Mouse (Mus musculus): ENCODE data around the gene Lrrc1. TPM values are rescaled to one million over a fixed set of nuclear protein-coding genes. Genes with fewer than 3 reads are reported as not detected.

The Lrrc1 gene
- polyA plus RNA-seq, 1 experiment from 2014 or later: 5.4 TPM

GRCm38 (mm10) chr9:77482281-77482680 is 62.4 kb downstream of the Lrrc1 start:
- peaks cover 14% of the 10 kb centered on the region for H3K4me1 ChIP-seq (ENCODE audit: control insufficient read depth, insufficient read depth, low read length)
- WGBS: 79% methylated on average over 5 of the region's 5 CpGs
- no peak for ATAC-seq

GRCm38 (mm10) chr9:77481380-77481779 is 63.3 kb downstream of the Lrrc1 start:
- peaks cover 14% of the 10 kb centered on the region for H3K4me1 ChIP-seq (ENCODE audit: control insufficient read depth, insufficient read depth, low read length)
- ATAC-seq: no peak
- no peaks in the 10 kb centered on the region for H3K27me3 ChIP-seq (ENCODE audit: control insufficient read depth, insufficient read depth, low read depth, low read length)
- no peak overlapping the region for H3K9ac ChIP-seq (ENCODE audit: low read depth, low read length)
- H3K9me3 ChIP-seq (replicated peaks; ENCODE audit: control insufficient read depth, low read length, poor library complexity, severe bottlenecking): no peaks in the 10 kb centered on the region
- H3K36me3 ChIP-seq (ENCODE audit: control insufficient read depth, insufficient read depth, low read length): no peaks in the 10 kb centered on the region
- WGBS: 57% methylated on average over 7 of the region's 7 CpGs
- H3K4me3 ChIP-seq (ENCODE audit: low read depth, low read length): no peak overlapping the region
- H3K4me2 ChIP-seq (ENCODE audit: low read length): no peak overlapping the region
- no peak overlapping the region for H3K27ac ChIP-seq (ENCODE audit: low read length)

More at GRCm38 (mm10) chr9:77482281-77482680, 62.4 kb downstream of the Lrrc1 start:
- H3K4me2 ChIP-seq (ENCODE audit: low read length): no peak overlapping the region
- no peak overlapping the region for H3K27ac ChIP-seq (ENCODE audit: low read length)
- H3K9me3 ChIP-seq (replicated peaks; ENCODE audit: control insufficient read depth, low read length, poor library complexity, severe bottlenecking): no peaks in the 10 kb centered on the region
- no peak overlapping the region for H3K9ac ChIP-seq (ENCODE audit: low read depth, low read length)
- H3K36me3 ChIP-seq (ENCODE audit: control insufficient read depth, insufficient read depth, low read length): no peaks in the 10 kb centered on the region
- no peaks in the 10 kb centered on the region; the same call in 1 of the 2 replicates for H3K27me3 ChIP-seq (ENCODE audit: control insufficient read depth, insufficient read depth, low read depth, low read length)
- no peak overlapping the region for H3K4me3 ChIP-seq (ENCODE audit: low read depth, low read length)

- Histone ChIP-seq H3K27ac (ENCODE audit: low read length) (no peak overlapping the region), H3K4me3 (ENCODE audit: low read depth, low read length) (no peak overlapping the region), H3K9me3 (replicated peaks; ENCODE audit: control insufficient read depth, low read length, poor library complexity, severe bottlenecking) (no peaks in the 10 kb centered on the region), H3K27me3 (ENCODE audit: control insufficient read depth, insufficient read depth, low read depth, low read length) (no peaks in the 10 kb centered on the region), H3K36me3 (ENCODE audit: control insufficient read depth, insufficient read depth, low read length) (no peaks in the 10 kb centered on the region), H3K4me2 (ENCODE audit: low read length) (no peak overlapping the region), H3K4me1 (ENCODE audit: control insufficient read depth, insufficient read depth, low read length) (peaks cover 14% of the 10 kb centered on the region), H3K9ac (ENCODE audit: low read depth, low read length) (no peak overlapping the region)
- whole genome bisulfite sequencing: 50% methylated on average over 9 of the region's 9 CpGs
- no peak; the same call in 1 of the 2 replicates for ATAC-seq
Measured at GRCm38 (mm10) chr9:77480574-77481319, 63.9 kb downstream of the Lrrc1 start.

- no peak overlapping the region for H3K4me3 ChIP-seq (ENCODE audit: low read depth, low read length)
- no peak for ATAC-seq
- H3K4me1 ChIP-seq (ENCODE audit: control insufficient read depth, insufficient read depth, low read length): peaks cover 14% of the 10 kb centered on the region
- no peak overlapping the region for H3K27ac ChIP-seq (ENCODE audit: low read length)
- no peaks in the 10 kb centered on the region for H3K9me3 ChIP-seq (replicated peaks; ENCODE audit: control insufficient read depth, low read length, poor library complexity, severe bottlenecking)
- no peak overlapping the region for H3K9ac ChIP-seq (ENCODE audit: low read depth, low read length)
- H3K36me3 ChIP-seq (ENCODE audit: control insufficient read depth, insufficient read depth, low read length): no peaks in the 10 kb centered on the region
- H3K4me2 ChIP-seq (ENCODE audit: low read length): no peak overlapping the region
- no peaks in the 10 kb centered on the region for H3K27me3 ChIP-seq (ENCODE audit: control insufficient read depth, insufficient read depth, low read depth, low read length)
- 40% methylated on average over 7 of the region's 7 CpGs for WGBS
Measured at GRCm38 (mm10) chr9:77480001-77480400, 64.7 kb downstream of the Lrrc1 start.

GRCm38 (mm10) chr9:77478166-77478920 is 66.3 kb downstream of the Lrrc1 start:
- no peak for ATAC-seq
- H3K4me3 ChIP-seq (ENCODE audit: low read depth, low read length): no peak overlapping the region
- 54% methylated on average over 10 of the region's 10 CpGs for WGBS
- no peaks in the 10 kb centered on the region for H3K9me3 ChIP-seq (replicated peaks; ENCODE audit: control insufficient read depth, low read length, poor library complexity, severe bottlenecking)
- H3K4me1 ChIP-seq (ENCODE audit: control insufficient read depth, insufficient read depth, low read length): peaks cover 14% of the 10 kb centered on the region
- H3K36me3 ChIP-seq (ENCODE audit: control insufficient read depth, insufficient read depth, low read length): 0 out of 2 replicates have a peak, but pooled peaks cover 3% of the 10 kb centered on the region
- no peak overlapping the region for H3K4me2 ChIP-seq (ENCODE audit: low read length)
- no peaks in the 10 kb centered on the region for H3K27me3 ChIP-seq (ENCODE audit: control insufficient read depth, insufficient read depth, low read depth, low read length)
- H3K27ac ChIP-seq (ENCODE audit: low read length): no peak overlapping the region
- H3K9ac ChIP-seq (ENCODE audit: low read depth, low read length): no peak overlapping the region

- no peak overlapping the region for H3K9ac ChIP-seq (ENCODE audit: low read depth, low read length)
- H3K4me1 ChIP-seq (ENCODE audit: control insufficient read depth, insufficient read depth, low read length): peaks cover 6% of the 10 kb centered on the region; the same call in 1 of the 2 replicates
- 0 out of 2 replicates have a peak, but pooled peaks cover 3% of the 10 kb centered on the region for H3K36me3 ChIP-seq (ENCODE audit: control insufficient read depth, insufficient read depth, low read length)
- no peak overlapping the region for H3K4me2 ChIP-seq (ENCODE audit: low read length)
- no peak for ATAC-seq
- no peaks in the 10 kb centered on the region for H3K27me3 ChIP-seq (ENCODE audit: control insufficient read depth, insufficient read depth, low read depth, low read length)
- H3K9me3 ChIP-seq (replicated peaks; ENCODE audit: control insufficient read depth, low read length, poor library complexity, severe bottlenecking): no peaks in the 10 kb centered on the region
- no peak overlapping the region for H3K4me3 ChIP-seq (ENCODE audit: low read depth, low read length)
- no peak overlapping the region for H3K27ac ChIP-seq (ENCODE audit: low read length)
- 83% methylated on average over 4 of the region's 4 CpGs for WGBS
Measured at GRCm38 (mm10) chr9:77474535-77474934, 70.1 kb downstream of the Lrrc1 start.

- 75% methylated on average over 8 of the region's 8 CpGs for WGBS
- 0 out of 2 replicates have a peak, but pooled peaks cover 2% of the 10 kb centered on the region for H3K4me1 ChIP-seq (ENCODE audit: control insufficient read depth, insufficient read depth, low read length)
- no peak for ATAC-seq
Measured at GRCm38 (mm10) chr9:77472557-77472956, 72.1 kb downstream of the Lrrc1 start.

GRCm38 (mm10) chr9:77471646-77472220 is 72.9 kb downstream of the Lrrc1 start:
- 80% methylated on average over 12 of the region's 12 CpGs for WGBS
- Histone ChIP-seq H3K36me3 (ENCODE audit: control insufficient read depth, insufficient read depth, low read length) (0 out of 2 replicates have a peak, but pooled peaks cover 3% of the 10 kb centered on the region), H3K9me3 (replicated peaks; ENCODE audit: control insufficient read depth, low read length, poor library complexity, severe bottlenecking) (no peaks in the 10 kb centered on the region), H3K9ac (ENCODE audit: low read depth, low read length) (no peak overlapping the region), H3K27me3 (ENCODE audit: control insufficient read depth, insufficient read depth, low read depth, low read length) (no peaks in the 10 kb centered on the region), H3K27ac (ENCODE audit: low read length) (no peak overlapping the region), H3K4me3 (ENCODE audit: low read depth, low read length) (no peak overlapping the region), H3K4me1 (ENCODE audit: control insufficient read depth, insufficient read depth, low read length) (0 out of 2 replicates have a peak, but pooled peaks cover 2% of the 10 kb centered on the region), H3K4me2 (ENCODE audit: low read length) (no peak overlapping the region)
- no peak for ATAC-seq

More at GRCm38 (mm10) chr9:77472557-77472956, 72.1 kb downstream of the Lrrc1 start:
- Histone ChIP-seq H3K4me2 (ENCODE audit: low read length) (no peak overlapping the region), H3K4me3 (ENCODE audit: low read depth, low read length) (no peak overlapping the region), H3K27me3 (ENCODE audit: control insufficient read depth, insufficient read depth, low read depth, low read length) (no peaks in the 10 kb centered on the region), H3K27ac (ENCODE audit: low read length) (no peak overlapping the region), H3K9me3 (replicated peaks; ENCODE audit: control insufficient read depth, low read length, poor library complexity, severe bottlenecking) (no peaks in the 10 kb centered on the region), H3K36me3 (ENCODE audit: control insufficient read depth, insufficient read depth, low read length) (0 out of 2 replicates have a peak, but pooled peaks cover 3% of the 10 kb centered on the region), H3K9ac (ENCODE audit: low read depth, low read length) (no peak overlapping the region)
